Mouse (Mus musculus) midbrain, embryonic 11.5 days (tissue): ENCODE results near the gene Bach2. TPM values are rescaled to one million over a fixed set of nuclear protein-coding genes. Genes with fewer than 3 reads are reported as not detected.

ENCODE experiments used
- ATAC-seq: fragments of 200-750 bp; cut with Nextera tagmentation; 2 replicates; pipeline ENCODE4 v1.8.0; 2017; ENCODE audit warnings: moderate TSS enrichment, moderate library complexity; ENCODE audit not compliant: low FRiP score
- DNase-seq: peaks from one replicate; pipeline ENCODE4 v3.0.0; 2015; ENCODE audit warnings: low spot score; ENCODE audit errors: missing footprints
- H3K27ac ChIP-seq: fragments of 300-500 bp; sonication (generic); 2 replicates; pipeline ENCODE4 v1.5.1; 2014; ENCODE audit warnings: low read depth, low read length
- H3K27me3 ChIP-seq: fragments of 300-500 bp; sonication (generic); 2 replicates; pipeline ENCODE4 v1.6.1; 2014; ENCODE audit warnings: mild to moderate bottlenecking, low read length, moderate library complexity, mixed read lengths; ENCODE audit not compliant: control insufficient read depth, insufficient read depth
- H3K36me3 ChIP-seq: fragments of 300-500 bp; sonication (generic); 2 replicates; pipeline ENCODE4 v1.6.1; 2014; ENCODE audit warnings: mild to moderate bottlenecking, low read length, moderate library complexity, mixed read lengths; ENCODE audit not compliant: control insufficient read depth, insufficient read depth
- H3K4me1 ChIP-seq: fragments of 300-500 bp; sonication (generic); 2 replicates; pipeline ENCODE4 v1.6.1; 2014; ENCODE audit warnings: low read length; ENCODE audit not compliant: control insufficient read depth, insufficient read depth
- H3K4me2 ChIP-seq: fragments of 300-500 bp; sonication (generic); 2 replicates; pipeline ENCODE4 v1.6.1; 2014; ENCODE audit warnings: mild to moderate bottlenecking, moderate library complexity
- H3K4me3 ChIP-seq: fragments of 300-500 bp; sonication (generic); 2 replicates; pipeline ENCODE4 v1.5.1; 2014; ENCODE audit warnings: low read depth, low read length
- H3K9ac ChIP-seq: fragments of 300-500 bp; sonication (generic); 2 replicates; pipeline ENCODE4 v1.6.1; 2014; ENCODE audit warnings: low read length
- H3K9me3 ChIP-seq: fragments of 300-500 bp; sonication (generic); 2 replicates; pipeline ENCODE4 v1.6.1; 2016; ENCODE audit warnings: low read length; ENCODE audit not compliant: control insufficient read depth
- WGBS: fragments of 180-500 bp; shearing (Covaris S2); extraction: QIAGEN DNeasy Blood & Tissue Kit; methylation state at CpG from one replicate; pipeline ENCODE4 v1.1.7; 2014; 5-methylcytosine and 5-hydroxymethylcytosine counted together
- polyA plus RNA-seq: library from polyadenylated mRNA; unstranded; fragments of >200 nt; fragmentation: Nextera tagmentation; extraction: Ambion mirVana; gene quantifications from 2 replicates; pipeline ENCODE4 v1.2.1, GENCODE M21; 2014

Bach2 gene
- polyA plus RNA-seq, 1 experiment from 2014 or later: 13.2 TPM

GRCm38 (mm10) chr4:32414959-32415358, 176.4 kb downstream of the Bach2 start:
- no peak for DNase-seq
- H3K4me1 ChIP-seq: peaks cover 4% of the 10 kb centered on the region
- no peaks in the 10 kb centered on the region for H3K9me3 ChIP-seq
- no peak overlapping the region for H3K4me3 ChIP-seq
- no peak for ATAC-seq
- H3K9ac ChIP-seq: no peak overlapping the region
- H3K36me3 ChIP-seq: no peaks in the 10 kb centered on the region
- no peaks in the 10 kb centered on the region for H3K27me3 ChIP-seq
- 88% methylated on average over 7 of the region's 7 CpGs for WGBS
- H3K27ac ChIP-seq: no peak overlapping the region
- H3K4me2 ChIP-seq: no peak overlapping the region

DNA sequence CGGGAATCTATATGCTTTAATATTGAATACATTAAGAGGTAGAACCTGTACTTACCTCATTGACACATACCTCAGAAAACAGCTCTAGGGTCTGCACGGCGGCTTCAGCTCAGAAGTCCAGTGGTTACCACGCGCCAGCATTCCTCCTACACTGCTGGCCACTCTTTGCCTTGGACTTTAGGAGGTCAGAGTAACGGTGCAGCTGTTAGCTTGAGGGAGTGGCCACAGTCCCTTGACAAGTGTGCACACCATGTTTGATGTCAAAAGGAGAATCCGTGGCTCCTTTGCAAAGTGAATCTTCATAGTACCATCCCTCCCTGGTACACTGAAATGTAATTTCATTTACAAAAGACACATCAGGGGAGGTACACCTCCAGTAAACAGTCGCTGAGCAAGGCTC, 179.3 kb downstream of the Bach2 start:
- ATAC-seq (no peak), DNase-seq (no peak)
- Histone ChIP-seq H3K36me3 (no peaks in the 10 kb centered on the region), H3K27me3 (no peaks in the 10 kb centered on the region), H3K9ac (no peak overlapping the region), H3K4me2 (no peak overlapping the region), H3K27ac (no peak overlapping the region), H3K4me3 (no peak overlapping the region), H3K4me1 (peaks cover 1% of the 10 kb centered on the region), H3K9me3 (no peaks in the 10 kb centered on the region)
- 92% methylated on average over 8 of the region's 8 CpGs for WGBS

DNA sequence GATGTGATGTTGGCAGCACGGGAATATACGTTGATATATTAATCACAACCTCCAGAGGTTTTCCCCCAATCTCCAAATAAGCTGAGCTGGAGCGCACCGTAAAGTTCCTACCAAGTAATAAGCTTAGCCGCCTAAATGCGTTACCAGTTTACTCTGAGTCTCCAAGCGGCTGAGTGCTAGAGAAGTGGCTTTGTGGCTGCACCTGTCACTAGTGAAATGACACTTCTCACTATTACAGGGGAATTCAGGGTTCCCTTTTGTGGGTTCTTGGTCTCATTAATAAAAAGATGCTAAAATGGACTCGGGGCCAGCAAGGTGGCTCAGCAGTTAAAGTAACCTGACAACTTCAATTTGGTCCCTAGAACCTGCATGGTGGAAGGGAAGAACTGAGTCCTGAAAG, 183.0 kb downstream of the Bach2 start:
- Histone ChIP-seq H3K9me3 (no peaks in the 10 kb centered on the region), H3K4me1 (no peaks in the 10 kb centered on the region; the same call in 1 of the 2 replicates), H3K9ac (no peak overlapping the region), H3K4me3 (no peak overlapping the region), H3K27me3 (no peaks in the 10 kb centered on the region), H3K36me3 (no peaks in the 10 kb centered on the region), H3K27ac (no peak overlapping the region), H3K4me2 (no peak overlapping the region)
- ATAC-seq (no peak), DNase-seq (no peak)
- WGBS: 92% methylated on average over 8 of the region's 8 CpGs

DNA sequence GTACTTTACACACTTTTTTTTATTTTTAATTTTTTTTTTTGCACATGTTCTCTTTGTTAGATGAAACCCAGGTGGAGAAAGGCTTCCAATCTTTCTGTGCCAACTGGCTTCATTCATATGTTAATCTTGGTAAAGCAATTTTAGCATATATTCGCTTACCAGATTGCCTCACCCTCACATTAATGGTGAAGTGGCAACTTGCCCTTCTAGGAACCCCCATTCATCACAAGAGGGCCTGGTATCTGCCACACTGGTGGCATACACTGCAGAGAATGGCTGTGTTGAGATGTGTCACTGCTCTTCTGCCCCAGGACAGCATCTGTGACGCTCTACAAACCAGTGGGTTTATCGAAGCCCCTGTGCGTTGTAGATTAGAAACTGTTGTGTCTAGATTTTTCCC, 183.8 kb downstream of the Bach2 start:
- DNase-seq (no peak), ATAC-seq (no peak)
- H3K27ac ChIP-seq: no peak overlapping the region
- no peaks in the 10 kb centered on the region; the same call in 1 of the 2 replicates for H3K4me1 ChIP-seq
- no peaks in the 10 kb centered on the region for H3K27me3 ChIP-seq
- no peak overlapping the region for H3K4me3 ChIP-seq
- H3K36me3 ChIP-seq: no peaks in the 10 kb centered on the region
- 94% methylated on average over 4 of the region's 4 CpGs for WGBS
- H3K4me2 ChIP-seq: no peak overlapping the region
- no peaks in the 10 kb centered on the region for H3K9me3 ChIP-seq
- H3K9ac ChIP-seq: no peak overlapping the region

DNA sequence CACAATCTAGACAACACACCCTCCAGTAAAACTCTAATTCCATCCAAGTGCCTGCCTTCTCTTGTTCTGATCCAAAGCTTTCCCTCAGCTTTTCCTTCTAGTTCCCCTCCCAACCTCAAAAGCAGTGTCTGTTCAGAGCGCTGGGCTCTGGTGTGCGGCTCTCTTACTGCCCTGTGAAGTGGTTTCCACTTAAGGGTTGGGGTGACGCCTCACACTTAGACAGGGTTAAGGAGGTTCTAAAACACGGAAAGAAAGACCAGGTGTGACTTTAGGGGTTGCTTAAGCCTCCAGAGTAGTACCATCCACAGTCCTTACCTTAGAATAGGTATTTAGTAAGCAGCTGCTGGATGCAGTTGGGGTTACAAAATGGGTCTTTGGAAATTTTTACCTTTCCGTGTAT, 185.1 kb downstream of the Bach2 start:
- no peak overlapping the region for H3K4me3 ChIP-seq
- ATAC-seq (no peak), DNase-seq (no peak)
- no peaks in the 10 kb centered on the region for H3K36me3 ChIP-seq
- H3K27ac ChIP-seq: no peak overlapping the region
- H3K4me2 ChIP-seq: no peak overlapping the region
- H3K4me1 ChIP-seq: no peaks in the 10 kb centered on the region; the same call in 1 of the 2 replicates
- H3K9ac ChIP-seq: no peak overlapping the region
- H3K27me3 ChIP-seq: no peaks in the 10 kb centered on the region
- no peaks in the 10 kb centered on the region for H3K9me3 ChIP-seq
- WGBS: 87% methylated on average over 5 of the region's 5 CpGs

GRCm38 (mm10) chr4:32424434-32424833, 185.8 kb downstream of the Bach2 start:
- H3K27me3 ChIP-seq: no peaks in the 10 kb centered on the region
- no peak overlapping the region for H3K27ac ChIP-seq
- 88% methylated on average over 7 of the region's 7 CpGs for WGBS
- ATAC-seq (no peak), DNase-seq (no peak)
- H3K36me3 ChIP-seq: no peaks in the 10 kb centered on the region
- H3K9me3 ChIP-seq: no peaks in the 10 kb centered on the region
- H3K4me2 ChIP-seq: no peak overlapping the region
- H3K9ac ChIP-seq: no peak overlapping the region
- H3K4me3 ChIP-seq: no peak overlapping the region
- no peaks in the 10 kb centered on the region; the same call in 1 of the 2 replicates for H3K4me1 ChIP-seq

- Histone ChIP-seq H3K4me3 (no peak overlapping the region), H3K4me1 (peaks cover 1% of the 10 kb centered on the region), H3K36me3 (no peaks in the 10 kb centered on the region), H3K9ac (no peak overlapping the region), H3K9me3 (no peaks in the 10 kb centered on the region), H3K27ac (no peak overlapping the region), H3K27me3 (no peaks in the 10 kb centered on the region), H3K4me2 (no peak overlapping the region)
- WGBS: 87% methylated on average over 7 of the region's 7 CpGs
- DNase-seq: no peak
- no peak for ATAC-seq
Observed at GRCm38 (mm10) chr4:32425060-32425459, 186.5 kb downstream of the Bach2 start.

- 97% methylated on average over 3 of the region's 3 CpGs for WGBS
- no peak overlapping the region for H3K4me3 ChIP-seq
- no peaks in the 10 kb centered on the region for H3K27me3 ChIP-seq
- no peaks in the 10 kb centered on the region for H3K9me3 ChIP-seq
- H3K4me2 ChIP-seq: no peak overlapping the region
- no peak for DNase-seq
- no peak overlapping the region for H3K9ac ChIP-seq
- ATAC-seq: no peak
- no peaks in the 10 kb centered on the region for H3K36me3 ChIP-seq
- H3K27ac ChIP-seq: no peak overlapping the region
- H3K4me1 ChIP-seq: peaks cover 5% of the 10 kb centered on the region
Observed at GRCm38 (mm10) chr4:32425641-32426040, 187.0 kb downstream of the Bach2 start.

DNA sequence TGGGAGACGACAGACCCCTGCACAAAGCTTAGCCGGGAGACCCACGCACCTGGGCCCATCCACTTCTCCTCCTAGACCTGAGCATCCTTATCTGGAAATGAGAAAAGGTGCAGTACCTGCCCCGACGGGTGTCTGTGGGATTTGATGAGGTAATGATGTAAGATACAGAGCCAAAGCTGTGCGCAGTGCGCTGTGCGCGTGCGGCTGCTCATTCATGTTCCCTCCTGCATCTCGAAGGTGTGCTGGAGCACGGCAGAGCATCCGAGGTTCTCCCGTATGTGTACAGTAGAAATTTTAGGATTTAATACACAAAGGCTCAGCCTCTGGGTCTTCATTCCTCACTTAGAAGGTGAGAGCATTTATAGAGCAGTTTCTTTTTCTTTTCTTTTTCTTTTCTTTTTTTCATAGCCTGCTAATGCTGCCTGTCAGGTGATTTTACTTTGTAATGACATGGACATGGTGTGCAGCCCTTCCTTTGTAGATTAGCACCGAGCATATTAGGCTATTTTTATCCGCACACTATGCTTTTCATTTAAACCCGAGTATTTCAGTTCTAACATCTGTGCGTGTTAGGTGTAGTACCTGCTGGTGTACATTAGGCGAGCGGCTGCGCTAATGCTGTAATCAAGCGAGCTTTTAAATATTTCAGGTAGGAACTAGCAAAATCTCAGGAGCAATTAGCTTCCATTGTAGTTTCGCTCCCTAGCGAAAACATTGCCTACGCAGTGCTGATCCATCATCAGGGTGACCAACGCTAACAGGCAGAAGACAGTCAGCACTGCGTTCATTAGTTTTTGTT, 188.4 kb downstream of the Bach2 start:
- Histone ChIP-seq H3K9me3 (no peaks in the 10 kb centered on the region), H3K4me3 (no peak overlapping the region), H3K4me2 (no peak overlapping the region), H3K27ac (no peak overlapping the region), H3K9ac (no peak overlapping the region), H3K27me3 (no peaks in the 10 kb centered on the region), H3K36me3 (no peaks in the 10 kb centered on the region), H3K4me1 (peaks cover 17% of the 10 kb centered on the region)
- WGBS: 93% methylated on average over 27 of the region's 27 CpGs
- ATAC-seq (no peak), DNase-seq (no peak)
